Mouse (Mus musculus): ENCODE results near the gene Nadk.

Gene Nadk

GRCm38 (mm10) chr4:155561661-155562442 is at the start of gene Nadk:
TSS of gene Nadk (plus strand) at chr4:155562378.
- no peak for DNase-seq (ENCODE audit: low read depth, low spot score)

DNA sequence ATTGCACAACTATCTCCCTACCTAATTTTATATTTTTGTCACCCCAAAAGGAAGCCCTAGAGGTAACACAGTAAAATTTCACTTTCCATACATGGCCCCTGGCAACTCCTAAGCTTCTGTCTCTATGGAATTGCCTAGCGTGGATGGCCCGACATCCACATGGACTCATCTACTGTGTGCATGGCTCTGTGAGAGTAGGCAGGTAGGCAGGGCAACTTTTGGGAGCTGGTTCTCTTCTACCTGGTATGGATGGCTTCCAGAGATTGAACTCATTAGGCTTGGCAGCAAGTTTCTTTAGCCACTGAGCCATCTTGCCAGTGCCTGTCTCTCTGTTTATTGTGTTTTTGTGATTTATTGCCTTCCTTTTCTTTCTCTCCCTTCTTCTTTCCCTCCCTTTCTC is 47.4 kb upstream of the Nadk start:
- no peak for DNase-seq (ENCODE audit: low read depth, low spot score)

GRCm38 (mm10) chr4:155517948-155518517 is 44.1 kb upstream of the Nadk start:
- DNase-seq (ENCODE audit: low read depth, low spot score) = no peak

DNA sequence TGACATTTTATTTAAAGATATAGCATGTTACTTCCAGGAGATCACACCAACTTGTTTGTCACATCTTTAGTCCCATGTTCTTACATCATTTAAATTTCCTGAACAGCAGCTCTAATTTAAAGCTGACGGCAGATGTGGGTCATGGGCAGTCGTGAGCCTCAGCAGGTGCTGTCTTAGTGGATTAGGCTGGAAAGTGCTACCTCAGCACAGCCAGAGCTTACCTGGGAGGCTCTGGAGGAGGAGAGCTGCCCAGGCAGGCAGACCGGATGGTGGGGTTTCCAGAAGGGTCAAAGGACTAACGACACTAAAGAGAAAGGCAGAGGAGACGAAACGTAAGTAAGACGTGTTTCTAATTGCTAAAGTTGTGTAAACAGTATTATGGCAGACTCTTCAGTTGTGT is 39.9 kb upstream of the Nadk start:
- DNase-seq (ENCODE audit: low read depth, low spot score) = peak; percentile 65

- no peak for DNase-seq (ENCODE audit: low read depth, low spot score)
Observed at GRCm38 (mm10) chr4:155525751-155526150, 36.4 kb upstream of the Nadk start.

GRCm38 (mm10) chr4:155529294-155529693 is 32.9 kb upstream of the Nadk start:
- no peak for DNase-seq (ENCODE audit: low read depth, low spot score)

GRCm38 (mm10) chr4:155549993-155550392 is 12.2 kb upstream of the Nadk start:
- no peak for DNase-seq (ENCODE audit: low read depth, low spot score)

DNA sequence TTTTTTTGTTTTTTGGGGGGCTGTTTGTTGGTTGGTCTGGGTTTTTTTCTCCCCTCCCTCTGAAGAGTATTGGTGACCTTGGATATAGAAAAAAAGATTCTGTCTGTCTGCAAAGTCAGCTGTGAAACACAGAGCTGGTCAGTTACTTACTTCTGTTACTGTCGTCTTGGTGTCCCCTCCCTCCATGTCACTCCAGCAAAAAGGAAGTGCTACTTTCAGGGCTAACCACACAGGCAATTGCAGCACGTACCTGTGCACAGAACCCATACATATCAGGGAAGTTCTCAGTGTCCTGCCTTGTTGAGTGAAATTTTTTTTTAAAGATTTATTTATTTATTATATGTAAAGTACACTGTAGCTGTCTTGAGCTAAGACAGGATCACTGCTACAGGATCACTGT is 11.7 kb upstream of the Nadk start:
- DNase-seq (ENCODE audit: low read depth, low spot score) = no peak

DNA sequence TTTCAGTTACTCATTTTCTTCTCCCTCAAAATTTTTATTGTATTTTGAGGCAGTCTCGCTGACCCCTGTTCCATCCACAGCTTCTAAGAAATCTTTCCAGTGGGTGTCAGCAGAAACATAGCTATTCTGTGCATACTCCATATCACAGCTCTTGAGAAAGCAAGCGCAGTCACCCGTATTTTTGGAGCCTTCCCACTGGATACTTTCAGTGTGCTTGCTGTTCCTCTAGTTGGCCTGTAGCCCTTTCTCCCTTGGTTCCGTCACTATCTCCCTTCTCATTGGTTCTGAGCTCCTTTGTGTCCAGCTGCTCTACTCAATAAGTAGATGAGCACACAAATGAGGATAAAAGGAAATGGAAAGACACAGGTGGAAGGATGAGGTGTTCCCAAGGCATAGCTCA is 11.1 kb upstream of the Nadk start:
- no peak for DNase-seq (ENCODE audit: low read depth, low spot score)

GRCm38 (mm10) chr4:155552917-155553532 is 9.2 kb upstream of the Nadk start:
- no peak for DNase-seq (ENCODE audit: low read depth, low spot score)

DNA sequence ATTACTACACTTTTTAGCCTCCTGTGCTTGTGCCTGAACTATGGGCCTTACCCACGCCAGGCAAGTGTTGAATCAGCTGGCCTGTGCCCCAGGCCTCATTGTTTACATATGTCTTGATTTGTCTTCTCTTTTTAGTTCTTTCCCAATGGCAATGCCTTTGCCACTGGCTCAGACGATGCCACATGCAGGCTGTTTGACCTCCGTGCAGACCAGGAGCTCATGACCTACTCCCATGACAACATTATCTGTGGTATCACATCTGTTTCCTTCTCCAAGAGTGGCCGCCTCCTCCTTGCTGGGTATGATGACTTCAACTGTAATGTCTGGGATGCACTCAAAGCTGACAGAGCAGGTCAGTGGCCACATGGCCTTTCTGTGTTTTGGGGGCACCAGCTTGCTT is 7.3 kb upstream of the Nadk start:
- no peak for DNase-seq (ENCODE audit: low read depth, low spot score)

- DNase-seq (ENCODE audit: low read depth, low spot score) = no peak
Observed at GRCm38 (mm10) chr4:155555464-155555863, 6.7 kb upstream of the Nadk start.

DNA sequence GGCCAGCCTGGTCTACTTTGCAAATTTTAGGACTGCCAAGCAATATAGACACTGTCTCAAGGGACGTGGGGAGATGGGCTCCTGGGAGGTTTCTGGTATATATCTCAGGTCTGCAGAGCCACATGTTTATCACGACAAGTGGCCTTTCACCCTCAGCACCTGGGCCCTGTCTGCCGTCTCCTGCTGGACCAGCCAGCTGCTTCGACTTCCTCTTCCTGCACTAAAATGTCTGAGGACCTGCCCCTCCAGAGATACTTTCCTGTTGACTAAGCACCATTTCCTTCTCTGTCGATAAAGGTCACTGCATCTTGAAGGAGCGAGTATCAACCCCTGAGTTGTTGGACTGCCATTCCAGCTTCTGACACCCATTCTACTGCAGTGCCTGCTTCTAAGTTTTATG is 2.7 kb upstream of the Nadk start:
- DNase-seq (ENCODE audit: low read depth, low spot score) = no peak

DNA sequence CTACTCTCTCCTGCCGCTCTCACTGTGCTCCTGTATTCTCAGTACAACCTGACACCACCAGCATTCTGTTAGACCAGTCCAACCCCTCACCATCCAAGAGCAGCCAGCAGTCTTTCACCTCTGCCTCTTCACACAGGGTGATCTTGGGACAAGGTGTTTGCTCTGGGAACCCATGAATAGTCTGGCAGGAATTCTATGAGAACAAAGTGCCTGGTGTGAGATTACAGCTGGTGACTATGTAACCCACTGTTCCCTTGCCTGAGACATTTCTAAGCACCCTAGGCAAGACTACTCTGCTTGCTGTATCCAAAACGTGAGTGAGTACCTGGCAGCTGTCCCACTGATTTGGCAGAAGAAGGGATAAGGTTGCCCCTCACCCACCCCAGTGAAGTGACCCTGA is 1.2 kb upstream of the Nadk start:
- no peak for DNase-seq (ENCODE audit: low read depth, low spot score)

DNA sequence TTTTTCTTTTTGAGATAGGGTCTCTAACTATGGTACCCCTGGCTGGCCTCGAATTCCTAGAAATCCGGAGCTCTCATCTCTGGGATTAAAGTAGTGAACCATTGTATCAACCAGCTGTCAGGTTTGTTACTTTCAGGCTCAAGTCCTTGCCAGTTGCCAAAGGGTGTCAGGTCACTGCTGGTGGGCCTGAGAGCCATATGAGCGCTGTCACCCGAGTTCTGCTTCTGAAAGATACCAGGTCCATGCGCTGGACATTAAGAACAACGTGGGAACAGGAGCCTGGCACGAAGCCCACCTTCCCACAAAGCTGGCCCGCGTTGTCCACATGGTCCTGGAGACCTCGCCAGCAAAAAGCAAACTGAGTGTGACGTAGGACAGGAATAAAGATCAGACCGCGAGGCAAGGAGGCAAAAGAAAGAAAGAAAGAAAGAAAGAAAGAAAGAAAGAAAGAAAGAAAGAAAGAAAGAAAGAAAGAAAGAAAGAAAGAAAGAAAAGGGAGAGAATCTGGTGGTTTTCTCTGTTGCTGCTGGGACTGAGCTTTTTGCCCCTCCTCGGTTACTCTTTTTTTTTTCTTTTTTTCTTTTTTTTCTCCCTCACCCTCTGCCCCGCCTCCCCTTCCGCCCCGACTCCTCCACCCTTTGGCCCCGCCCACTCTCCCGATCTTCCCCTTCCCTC is 684 bp downstream of the Nadk start:
- DNase-seq (ENCODE audit: low read depth, low spot score) = no peak

GRCm38 (mm10) chr4:155563400-155564231 is 1.4 kb downstream of the Nadk start:
- DNase-seq (ENCODE audit: low read depth, low spot score) = peak; percentile 93

- no peak for DNase-seq (ENCODE audit: low read depth, low spot score)
Observed at GRCm38 (mm10) chr4:155564315-155565069, 2.3 kb downstream of the Nadk start.

GRCm38 (mm10) chr4:155566555-155566954 is 4.4 kb downstream of the Nadk start:
- no peak for DNase-seq (ENCODE audit: low read depth, low spot score)

GRCm38 (mm10) chr4:155568170-155568569 is 6.0 kb downstream of the Nadk start:
- no peak for DNase-seq (ENCODE audit: low read depth, low spot score)

DNA sequence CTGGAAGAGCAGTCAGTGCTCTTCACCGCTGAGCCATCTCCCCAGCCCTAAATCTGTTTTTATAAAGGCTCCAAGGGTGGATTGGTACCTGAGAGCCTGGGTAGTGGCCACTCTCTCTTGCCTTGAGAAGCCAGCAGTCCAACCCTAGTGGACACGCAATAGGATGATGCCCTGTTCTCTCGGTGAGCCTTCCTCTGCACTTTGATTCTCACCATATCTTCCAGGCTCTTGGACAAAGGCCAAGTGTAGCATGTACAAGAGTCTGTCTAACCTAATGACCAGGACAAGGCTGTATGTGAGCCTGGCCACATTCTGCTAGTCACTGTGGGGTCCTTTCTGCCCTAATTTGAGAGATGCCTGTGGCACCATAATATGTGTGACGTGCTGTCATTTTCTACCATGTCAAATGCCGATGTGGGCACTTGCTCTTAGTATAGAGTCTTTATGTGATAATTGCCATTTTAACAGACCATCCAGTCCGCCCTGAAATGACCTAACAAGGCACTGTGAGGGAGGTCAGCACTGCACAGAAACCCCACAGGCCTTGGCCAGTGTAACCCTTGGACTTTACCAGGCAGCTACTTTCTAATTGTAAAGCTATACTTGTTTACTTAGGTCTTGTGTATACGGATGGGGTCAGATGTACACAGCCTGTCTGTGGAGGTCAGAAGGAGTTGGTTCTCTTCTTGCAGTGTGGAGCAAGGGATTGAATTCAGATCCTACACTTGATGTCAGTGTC is 6.6 kb downstream of the Nadk start:
- DNase-seq (ENCODE audit: low read depth, low spot score) = no peak
